Mouse (Mus musculus): ENCODE measurements at regions not wholly inside any gene's neighbourhood (a gene's known extent, or its start where the extent isn't known, plus 50 kb on each side); places are given as distances from the start of the nearest gene placed in this dataset.

DNA sequence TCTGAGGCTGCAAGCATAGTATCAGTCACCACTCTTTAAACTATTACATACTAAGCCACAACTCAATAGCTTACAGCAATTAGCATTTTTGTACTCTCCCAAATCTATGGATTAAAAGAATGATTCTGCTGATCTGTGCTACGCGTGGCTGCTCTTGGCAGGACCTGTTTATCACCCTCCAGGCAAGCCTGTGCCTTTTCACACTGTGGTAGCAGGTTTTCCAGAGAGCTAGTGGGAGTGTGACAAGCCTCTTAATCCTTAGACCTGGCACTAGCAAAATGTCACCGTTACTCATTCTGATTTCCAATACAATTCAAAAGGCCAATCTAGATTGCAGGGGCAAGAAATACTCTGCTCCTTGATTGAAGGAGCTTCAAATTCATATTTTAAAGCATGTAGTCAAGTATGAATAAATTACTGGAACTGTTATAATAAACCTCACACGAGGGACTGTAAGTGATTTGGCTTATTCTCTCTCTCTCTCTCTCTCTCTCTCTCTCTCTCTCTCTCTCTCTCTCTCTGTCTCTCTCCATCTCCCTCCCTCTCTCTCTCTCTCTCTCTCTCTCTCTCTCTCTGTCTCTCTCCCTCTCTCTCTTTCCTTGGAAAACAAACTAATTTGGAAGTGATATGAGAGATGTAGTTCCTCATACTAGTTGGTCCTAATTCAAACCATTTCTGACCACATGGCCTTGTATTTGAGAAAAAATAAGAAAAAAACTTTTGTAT, 286.7 kb upstream of the Ins1 start:
- peak in 1 of 2 experiments; percentile 8 for DNase-seq (ENCODE audit: extremely low spot score in 1 of 2, low spot score in 1 of 2)

DNA sequence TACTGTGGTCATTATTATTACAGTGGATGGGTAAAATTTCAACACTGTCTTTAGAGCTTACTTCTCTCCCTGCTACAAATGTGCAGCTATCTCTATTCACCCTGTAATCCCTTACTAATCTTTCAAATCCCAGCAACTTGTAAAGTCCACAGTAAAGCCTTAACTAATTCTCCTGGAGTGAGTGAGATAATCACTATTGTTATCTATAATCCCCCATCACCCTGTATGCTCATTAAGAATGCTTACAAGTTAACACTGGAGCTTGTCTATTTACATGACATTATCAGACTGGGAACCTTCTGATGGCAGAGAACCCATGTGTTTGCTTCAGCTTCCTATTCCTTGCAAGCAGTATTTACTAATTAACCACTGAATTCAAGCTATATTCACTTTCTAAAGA, 266.9 kb upstream of the Ins1 start:
- no peak for DNase-seq (ENCODE audit: extremely low spot score in 1 of 2, low spot score in 1 of 2)

Measured in frontal cortex, adult 2 months (tissue).